Mouse (Mus musculus): Measurements from ENCODE around the gene Coa6. TPM values are rescaled to one million over a fixed set of nuclear protein-coding genes. Genes with fewer than 3 reads are reported as not detected.

Coa6 gene
- polyA plus RNA-seq (2015; fragmentation: Nextera tagmentation; extraction: Ambion mirVana): 66.8 and 71.8 TPM in 2 replicates

DNA sequence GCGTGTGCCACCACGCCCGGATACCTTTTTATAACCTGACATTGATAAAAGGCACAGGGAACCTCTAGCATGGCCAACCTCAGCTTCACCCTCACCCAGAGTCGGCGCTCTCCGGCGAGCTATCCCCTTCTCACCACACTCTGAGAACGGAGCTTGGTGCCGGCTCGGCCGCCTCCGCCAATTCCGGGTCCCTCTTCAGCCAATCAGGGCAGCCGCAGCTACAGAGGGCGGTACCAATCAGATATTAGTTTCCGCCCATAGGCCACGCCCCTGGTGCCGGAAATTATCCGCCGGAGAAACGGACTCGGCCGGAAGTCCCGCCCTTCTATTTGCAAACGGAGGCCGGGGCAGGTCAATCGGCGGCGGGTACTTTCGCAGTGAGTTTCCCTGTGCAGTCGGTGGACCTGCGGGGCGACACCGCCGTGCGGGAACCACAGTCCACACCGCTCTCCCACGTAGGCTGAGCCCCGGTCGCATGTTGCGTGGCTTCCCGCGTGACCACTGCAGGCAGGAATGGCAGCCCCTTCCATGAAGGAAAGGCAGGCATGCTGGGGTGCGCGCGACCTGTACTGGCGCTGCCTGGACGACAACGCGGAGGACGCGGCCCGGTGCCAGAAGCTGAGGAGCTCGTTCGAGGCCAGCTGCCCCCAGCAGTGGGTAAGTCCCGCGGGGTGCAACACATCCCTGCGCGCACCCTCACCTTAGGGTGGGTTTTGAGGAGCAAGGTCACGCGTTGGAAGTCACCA is at the start of gene Coa6:
Coa6 (plus strand) TSS at position 342 of the 746 bp plus-strand sequence.

DNA sequence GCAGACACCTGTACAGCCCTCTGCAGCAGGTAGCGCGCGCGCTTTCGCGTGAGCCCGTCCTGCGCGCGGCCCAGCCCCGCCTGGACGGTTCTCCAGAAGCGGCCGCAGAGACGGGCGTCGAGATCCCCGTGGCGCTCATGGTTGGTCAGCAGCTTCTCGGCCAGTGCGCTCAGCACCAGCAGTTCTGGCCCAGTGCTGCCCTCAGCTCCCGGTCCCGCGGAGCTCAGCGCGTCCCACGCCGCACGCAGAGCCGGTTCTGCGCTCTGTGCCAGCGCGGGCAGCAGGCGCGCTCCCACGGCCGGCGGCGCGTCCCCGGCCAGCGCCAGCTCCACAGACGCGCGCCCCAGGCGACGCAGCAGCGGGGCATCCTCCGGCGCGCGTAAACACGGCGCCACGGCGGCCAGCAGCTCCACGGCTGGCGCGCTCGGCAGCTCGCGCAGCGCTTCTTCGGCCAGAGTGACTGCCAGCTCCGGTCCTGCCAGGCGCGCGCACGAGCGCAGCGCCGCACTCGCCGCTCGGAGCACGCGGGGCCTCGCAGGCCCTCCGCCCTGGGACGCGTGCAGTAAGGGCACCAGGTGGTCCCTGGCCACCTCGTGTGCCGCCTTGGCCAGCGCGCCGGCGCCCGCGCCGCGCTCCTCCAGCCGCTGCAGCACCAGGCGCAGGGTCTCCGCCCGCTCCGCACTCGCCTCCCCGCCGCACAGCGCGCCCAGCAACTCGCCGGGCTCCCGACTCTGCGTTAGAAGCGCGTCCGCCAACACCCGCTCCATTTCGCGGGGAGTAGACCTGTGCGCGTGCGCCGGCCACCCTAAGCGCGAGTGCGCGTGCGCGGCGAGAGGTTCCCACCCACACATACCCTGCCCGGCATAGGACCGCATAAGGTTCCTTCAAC is 52.2 kb downstream of the Coa6 start, which contains the start of gene Tarbp1:
Tarbp1 (minus strand) TSS at position 767 of the 889 bp plus-strand sequence.

Other genes with a start within 250 kb of the Coa6 start
- 13.3 and 14.8 TPM in 2 replicates for gene Slc35f3, start 124.0 kb upstream of the Coa6 start, polyA plus RNA-seq (2015; fragmentation: Nextera tagmentation; extraction: Ambion mirVana)
- 1.3 and 1.4 TPM in 2 replicates for gene Tarbp1, start 52.5 kb downstream of the Coa6 start, polyA plus RNA-seq (2015; fragmentation: Nextera tagmentation; extraction: Ambion mirVana)
- 10.9 and 11.0 TPM in 2 replicates for gene Irf2bp2, start 171.5 kb downstream of the Coa6 start, polyA plus RNA-seq (2015; fragmentation: Nextera tagmentation; extraction: Ambion mirVana)